Mouse (Mus musculus): Measurements from ENCODE around the gene Rimbp2.

DNA sequence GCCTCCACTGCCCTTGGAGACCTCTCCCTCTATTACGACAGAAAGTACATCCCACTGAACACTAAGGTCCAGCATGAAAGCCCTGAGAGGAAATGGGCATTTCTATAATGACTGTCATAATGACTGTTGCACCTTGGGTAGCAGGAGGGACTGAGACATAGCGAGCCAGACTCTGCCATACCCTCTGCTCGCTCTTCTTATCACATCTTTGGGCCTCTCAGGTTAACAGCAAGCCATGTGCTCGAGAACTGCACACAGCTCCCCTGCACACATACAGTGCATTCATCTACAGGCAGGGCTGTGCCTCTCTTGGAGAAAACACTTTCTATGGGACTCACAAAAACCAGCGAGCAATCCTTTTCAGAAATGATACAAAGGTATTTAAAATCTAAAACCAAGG, 87.0 kb downstream of the Rimbp2 start:
- TF ChIP-seq POLR2A (IDR thresholded peaks at IDR 0.05; ENCODE audit: low read depth, low read length), result no peak
- TF ChIP-seq CTCF (IDR thresholded peaks at IDR 0.05; ENCODE audit: extremely low read depth, insufficient read depth, insufficient read length, insufficient replicate concordance), result no peak

All from spleen, adult 2 months (tissue).